Mouse (Mus musculus) urinary bladder, postnatal 36 days (tissue): ENCODE results near the gene Ints3.
"Not testable (repeated sequence)": the region's sequence is repeated elsewhere in the genome, so short reads cannot be mapped to it uniquely, and the experiment has no call there.

Experiments
- DNase-seq, 2 experiments: peaks; one replicate each; pipeline ENCODE4 v3.0.0; 2022; ENCODE audit warnings: low spot score in 2 of 2, mixed read lengths in 1 of 2

Gene Ints3

GRCm38 (mm10) chr3:90357959-90358358 lies 75.5 kb downstream of the Ints3 start:
- no peak for DNase-seq

GRCm38 (mm10) chr3:90347847-90348246 lies 85.6 kb downstream of the Ints3 start:
- no peak for DNase-seq

- not testable (repeated sequence) for DNase-seq
Measured at GRCm38 (mm10) chr3:90342853-90343252, 90.6 kb downstream of the Ints3 start.
